Mouse (Mus musculus) CH12.LX (cell line): ENCODE results near the gene Nol3. TPM values are rescaled to one million over a fixed set of nuclear protein-coding genes. Genes with fewer than 3 reads are reported as not detected.
"Not testable (repeated sequence)": the region's sequence is repeated elsewhere in the genome, so short reads cannot be mapped to it uniquely, and the experiment has no call there.

ENCODE experiments used
- DNase-seq: peaks from one replicate; pipeline ENCODE4 v3.0.0-alpha.2; 2013; ENCODE audit errors: extremely low read depth
- H3K27ac ChIP-seq: 2 replicates; pipeline ENCODE4 v1.5.1; 2012; ENCODE audit warnings: low read depth, mild to moderate bottlenecking, control low read depth, moderate library complexity; ENCODE audit not compliant: insufficient read depth
- H3K27me3 ChIP-seq: replicated peaks from 2 replicates; pipeline ENCODE3; 2012; ENCODE audit warnings: inconsistent platforms
- H3K36me3 ChIP-seq, 2 experiments: replicated peaks in 1 of 2; 2 replicates each; pipeline versions ENCODE3 to v1.6.1; 2012; ENCODE audit warnings: inconsistent platforms in 1 of 2, low read length in 1 of 2, mild to moderate bottlenecking in 1 of 2, mixed read lengths in 1 of 2, moderate library complexity in 1 of 2; ENCODE audit not compliant: control insufficient read depth in 1 of 2, insufficient read depth in 1 of 2
- H3K4me1 ChIP-seq, 2 experiments: 2 replicates each; pipeline ENCODE4 v1.6.1; 2012; ENCODE audit warnings: inconsistent platforms in 1 of 2, moderate library complexity in 1 of 2; ENCODE audit not compliant: insufficient read depth in 2 of 2, control insufficient read depth in 1 of 2
- H3K4me2 ChIP-seq: 2 replicates; pipeline ENCODE4 v1.6.1; 2012; ENCODE audit warnings: low read depth, mild to moderate bottlenecking, control low read depth; ENCODE audit not compliant: poor library complexity, insufficient read depth, severe bottlenecking
- H3K4me3 ChIP-seq, 3 experiments: fragments of 150-350 bp in 1 of 3; sonication (generic) in 1 of 3; replicated peaks in 1 of 3; 2 replicates each; pipeline versions ENCODE3 to v1.5.1; 2011 to 2012; ENCODE audit warnings: low read depth in 2 of 3, low read length in 2 of 3, mild to moderate bottlenecking in 2 of 3, moderate library complexity in 2 of 3, control low read depth in 1 of 3, improper control_type of control experiment in 1 of 3, inconsistent platforms in 1 of 3, mixed read lengths in 1 of 3; ENCODE audit not compliant: poor library complexity in 1 of 3
- H3K79me2 ChIP-seq: replicated peaks from 2 replicates; pipeline ENCODE4 v1.6.1; 2012; ENCODE audit warnings: mild to moderate bottlenecking, moderate library complexity; ENCODE audit not compliant: control insufficient read depth, poor library complexity, insufficient read depth, severe bottlenecking; ENCODE audit errors: extremely low read depth
- H3K9ac ChIP-seq: 2 replicates; pipeline ENCODE4 v1.6.1; 2012; ENCODE audit warnings: low read depth, mild to moderate bottlenecking, control low read depth, moderate library complexity; ENCODE audit not compliant: insufficient read depth
- H3K9me3 ChIP-seq: replicated peaks from 2 replicates; pipeline ENCODE3; 2012; ENCODE audit warnings: low read length, inconsistent platforms, mixed read lengths
- CTCF ChIP-seq, 2 experiments: IDR thresholded peaks in 1 of 2; conservative IDR thresholded peaks in 1 of 2; 2 replicates each; pipeline ENCODE4 v1.5.1; 2011 to 2012; ENCODE audit warnings: low read depth in 2 of 2, low read length in 2 of 2, improper control_type of control experiment in 1 of 2, inconsistent platforms in 1 of 2, mild to moderate bottlenecking in 1 of 2, moderate library complexity in 1 of 2
- MAX ChIP-seq: IDR thresholded peaks from 2 replicates; pipeline ENCODE4 v1.6.1; 2011; ENCODE audit warnings: low read length, improper control_type of control experiment
- MEF2A ChIP-seq: IDR thresholded peaks from 2 replicates; pipeline ENCODE4 v1.6.1; 2014; ENCODE audit warnings: low read depth, mild to moderate bottlenecking, inconsistent platforms, low read length, improper control_type of control experiment, borderline replicate concordance
- MYC ChIP-seq: IDR thresholded peaks from 2 replicates; pipeline ENCODE4 v1.6.1; 2011; ENCODE audit warnings: low read depth, mild to moderate bottlenecking, improper control_type of control experiment, low read length
- POLR2AphosphoS2 ChIP-seq: IDR thresholded peaks from 2 replicates; pipeline ENCODE4 v1.6.1; 2011; ENCODE audit warnings: low read depth, low read length, improper control_type of control experiment
- RAD21 ChIP-seq: IDR thresholded peaks from 2 replicates; pipeline ENCODE4 v1.6.1; 2011; ENCODE audit warnings: low read depth, mild to moderate bottlenecking, low read length, improper control_type of control experiment, moderate library complexity
- RCOR1 ChIP-seq: conservative IDR thresholded peaks from 2 replicates; pipeline ENCODE4 v1.6.1; 2012; ENCODE audit warnings: low read depth, mild to moderate bottlenecking, inconsistent platforms, low read length, improper control_type of control experiment
- USF1 ChIP-seq: IDR thresholded peaks from 2 replicates; pipeline ENCODE4 v1.6.1; 2014; ENCODE audit warnings: low read depth, mild to moderate bottlenecking, inconsistent platforms, low read length, improper control_type of control experiment
- dilution Hi-C: fragments of 300-500 bp; cut with MboI; formaldehyde crosslinking; loops from 2 replicates; pipeline ENCODE4 v1.14.3; 2020; ENCODE audit warnings: low sequenced_read_pairs; ENCODE audit not compliant: extremely low pct_unique_long_range_greater_than_20kb, extremely low pct_ligation_motif_present
- in situ Hi-C: fragments of 300-500 bp; cut with MboI; formaldehyde crosslinking; loops from 3 replicates; pipeline ENCODE4 v1.14.3; 2019; ENCODE audit warnings: low sequenced_read_pairs, low pct_ligation_motif_present, low pct_unique_long_range_greater_than_20kb, mixed read lengths
- polyA plus RNA-seq: library from polyadenylated mRNA; unstranded; fragments of >175 nt; gene quantifications from 2 replicates; pipeline ENCODE4 v1.2.1, GENCODE M21; 2012; ENCODE audit warnings: low read depth; ENCODE audit not compliant: insufficient read length
- total RNA-seq, 2 experiments: library from RNA; depleted of rRNA; stranded (reverse); fragments of 300-350 nt in 1 of 2; fragments of >200 nt in 1 of 2; gene quantifications; 2 replicates each; pipeline ENCODE4 v1.2.3; 2012 to 2014

Nol3 gene
- total and polyA plus RNA-seq, 3 experiments = 0.31 to 0.34 TPM; not detected in 1

GRCm38 (mm10) chr8:105291364-105291763, 15.4 kb downstream of the Nol3 start:
- DNase-seq, H3K4me2 ChIP-seq, H3K27me3 ChIP-seq, dilution Hi-C loops, H3K79me2 ChIP-seq, H3K4me3 ChIP-seq, H3K9me3 ChIP-seq, H3K9ac ChIP-seq, H3K27ac ChIP-seq: not testable (repeated sequence)
- Histone ChIP-seq H3K4me1 (peaks cover 13 to 40% of the 10 kb centered on the region in 2 experiments), H3K36me3 (peaks cover 0 to 15% of the 10 kb centered on the region in 2 experiments)
- in situ Hi-C loops = loop anchor here (5.0 kb wide), 1 partner anchor 34 kb away; the partner anchor contains the start of gene B3gnt9

GRCm38 (mm10) chr8:105291802-105292201, 15.9 kb downstream of the Nol3 start:
- peaks cover 0 to 13% of the 10 kb centered on the region in 2 experiments for H3K36me3 ChIP-seq
- dilution Hi-C loops, H3K4me2 ChIP-seq, H3K27me3 ChIP-seq, H3K4me3 ChIP-seq, DNase-seq, H3K9me3 ChIP-seq, H3K27ac ChIP-seq, H3K9ac ChIP-seq, H3K79me2 ChIP-seq: not testable (repeated sequence)
- TF ChIP-seq RAD21 (peak; percentile 12), CTCF (conservative IDR thresholded peaks at IDR 0.05 in 1 of 2, IDR thresholded peaks at IDR 0.05 in 1 of 2; ENCODE audit: low read depth in 2 of 2, low read length in 2 of 2) (peak in 1 of 2 experiments; percentile 42; a peak in 2 of 4 replicates), MYC (peak; percentile 64; the same call in 1 of the 2 replicates)
- H3K4me1 ChIP-seq = peaks cover 13 to 40% of the 10 kb centered on the region in 2 experiments
- in situ Hi-C loops = loop anchor here (5.0 kb wide), 1 partner anchor 35 kb away; the partner anchor contains the start of gene B3gnt9

GRCm38 (mm10) chr8:105292471-105292870, 16.5 kb downstream of the Nol3 start:
- dilution Hi-C loops = no loop called here
- no peak for DNase-seq
- no peak overlapping the region for H3K27ac ChIP-seq
- no peak for TF ChIP-seq MEF2A
- no peak for TF ChIP-seq CTCF (conservative IDR thresholded peaks at IDR 0.05 in 1 of 2, IDR thresholded peaks at IDR 0.05 in 1 of 2; ENCODE audit: low read depth in 2 of 2, low read length in 2 of 2)
- no peak for TF ChIP-seq USF1
- TF ChIP-seq POLR2AphosphoS2 = no peak
- no peak for TF ChIP-seq MAX
- TF ChIP-seq RCOR1 = no peak
- H3K79me2 ChIP-seq = no peaks in the 10 kb centered on the region
- no peaks in the 10 kb centered on the region for H3K9me3 ChIP-seq
- H3K27me3 ChIP-seq = no peaks in the 10 kb centered on the region
- no peak overlapping the region for H3K4me2 ChIP-seq
- H3K4me3 ChIP-seq = no peak overlapping the region
- H3K4me1 ChIP-seq = peaks cover 13 to 40% of the 10 kb centered on the region in 2 experiments
- in situ Hi-C loops = loop anchor here (5.0 kb wide), 1 partner anchor 35 kb away; the partner anchor contains the start of gene B3gnt9
- peaks cover 0 to 13% of the 10 kb centered on the region in 2 experiments for H3K36me3 ChIP-seq
- H3K9ac ChIP-seq = no peak overlapping the region
